Mouse (Mus musculus): ENCODE measurements around the gene Nploc4. TPM values are rescaled to one million over a fixed set of nuclear protein-coding genes. Genes with fewer than 3 reads are reported as not detected.
A peak's percentile ranks its signal among the peaks of the same experiment; 100 is the strongest.

Nploc4 gene
- total and polyA plus RNA-seq, 2 experiments from 2014 or later = 20.5 to 59.0 TPM

DNA sequence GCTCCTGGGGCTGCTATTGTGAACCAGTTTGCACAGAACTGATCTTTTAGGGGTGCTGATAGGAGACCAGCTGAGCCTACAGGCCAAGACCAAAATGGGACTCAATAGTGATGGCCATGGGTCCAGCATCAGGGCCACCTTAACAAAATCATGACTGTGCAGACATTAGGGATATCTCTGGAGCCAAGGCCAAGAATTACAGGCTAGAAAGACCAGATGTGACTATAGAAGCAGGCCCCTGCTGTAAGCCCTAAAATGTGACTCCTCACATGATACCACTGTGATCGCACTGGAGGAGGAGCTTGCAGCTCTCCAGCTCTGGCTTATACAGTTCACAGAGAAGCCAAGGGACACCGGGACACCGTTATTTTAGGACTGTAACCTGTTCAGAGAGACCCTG is 4.8 kb upstream of the Nploc4 start, which contains the start of gene Tspan10:
TSS of gene Tspan10 (plus strand) at position 301 of the 400 bp plus-strand sequence.
- no peak for ATAC-seq (ENCODE audit: insufficient read depth, low read depth)
- no peak within 1 kb of the TSS for H3K4me2 ChIP-seq (ENCODE audit: low read depth, low read length)
- H3K27me3 ChIP-seq (ENCODE audit: control insufficient read depth, insufficient read depth, low read length) = no peaks in the 10 kb centered on the region
- no peak for DNase-seq (ENCODE audit: low spot score)
- H3K36me3 ChIP-seq (replicated peaks; ENCODE audit: control insufficient read depth, insufficient read depth, low read length) = no peaks in the 10 kb centered on the region
- H3K4me1 ChIP-seq (ENCODE audit: control insufficient read depth, insufficient read depth) = no peaks in the 10 kb centered on the region
- no peak within 1 kb of the TSS for H3K27ac ChIP-seq (ENCODE audit: low read depth)
- no peak within 1 kb of the TSS for H3K9ac ChIP-seq (replicated peaks; ENCODE audit: low read depth, low read length)
- 77% methylated on average over 3 of the region's 3 CpGs for WGBS
- no peak for TF ChIP-seq CTCF (IDR thresholded peaks at IDR 0.05; ENCODE audit: low read depth)
- no peak for TF ChIP-seq EP300 (IDR thresholded peaks at IDR 0.05; ENCODE audit: low read depth)
- no peaks in the 10 kb centered on the region for H3K9me3 ChIP-seq (replicated peaks; ENCODE audit: control insufficient read depth, low read length)
- H3K4me3 ChIP-seq (ENCODE audit: low read depth, low read length) = no peak within 1 kb of the TSS

DNA sequence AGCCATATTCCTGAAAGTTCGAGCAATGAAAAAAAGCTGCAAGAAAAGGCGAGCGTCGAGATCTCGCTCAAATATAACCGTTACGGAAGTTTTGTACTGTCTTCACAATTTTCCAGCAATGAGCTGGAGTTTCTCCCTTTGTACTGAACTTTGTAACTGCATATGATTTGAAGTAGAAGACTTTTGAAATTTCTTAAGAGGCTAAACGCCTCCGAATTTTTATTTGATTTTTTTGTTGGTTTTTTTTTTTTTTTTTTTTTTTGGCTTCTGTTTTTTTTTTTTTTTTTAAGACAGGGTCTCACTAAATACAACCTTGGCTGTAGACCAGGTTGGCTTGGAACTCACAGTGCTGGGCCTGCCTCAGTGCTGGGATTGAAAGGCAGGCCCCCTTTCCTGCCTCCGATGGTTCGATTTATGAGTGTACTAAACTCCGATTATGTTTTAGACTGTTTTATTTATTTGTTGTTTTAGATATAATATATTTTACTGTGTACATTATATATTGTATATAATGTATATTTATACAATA is 413 bp upstream of the Nploc4 start:
- peaks cover 12% of the 10 kb centered on the region for H3K4me1 ChIP-seq (ENCODE audit: control insufficient read depth, insufficient read depth)
- TF ChIP-seq EP300 (IDR thresholded peaks at IDR 0.05; ENCODE audit: low read depth) (no peak), CTCF (IDR thresholded peaks at IDR 0.05; ENCODE audit: low read depth) (no peak)
- peak overlapping the region; percentile 90 for H3K9ac ChIP-seq (replicated peaks; ENCODE audit: low read depth, low read length)
- no peaks in the 10 kb centered on the region for H3K9me3 ChIP-seq (replicated peaks; ENCODE audit: control insufficient read depth, low read length)
- 24% methylated on average over 12 of the region's 12 CpGs for WGBS
- H3K4me3 ChIP-seq (ENCODE audit: low read depth, low read length) = peak overlapping the region; percentile 76
- H3K36me3 ChIP-seq (replicated peaks; ENCODE audit: control insufficient read depth, insufficient read depth, low read length) = peaks cover 21% of the 10 kb centered on the region
- no peak for DNase-seq (ENCODE audit: low spot score)
- peak overlapping the region; percentile 93 for H3K4me2 ChIP-seq (ENCODE audit: low read depth, low read length)
- ATAC-seq (ENCODE audit: insufficient read depth, low read depth) = no peak
- H3K27me3 ChIP-seq (ENCODE audit: control insufficient read depth, insufficient read depth, low read length) = no peaks in the 10 kb centered on the region
- H3K27ac ChIP-seq (ENCODE audit: low read depth) = peak overlapping the region; percentile 60

DNA sequence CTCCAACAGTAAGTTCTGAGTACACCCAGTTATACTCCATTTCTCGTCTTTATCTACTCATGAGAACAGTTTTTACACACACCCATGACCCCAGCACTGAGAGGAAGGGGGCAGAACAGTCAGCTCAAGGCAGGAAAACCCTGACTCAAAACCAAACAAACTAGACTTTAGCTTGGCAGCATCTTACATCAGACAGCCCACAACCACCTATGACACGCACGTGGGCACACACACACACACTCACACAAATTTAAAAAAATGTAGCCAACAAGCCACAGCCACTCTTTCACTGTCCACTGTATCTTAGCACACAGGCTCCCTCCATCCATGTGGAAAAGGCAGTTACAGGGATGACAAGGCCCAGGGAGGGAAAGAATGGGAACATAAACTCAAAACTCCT is 10.8 kb downstream of the Nploc4 start:
- no peak overlapping the region for H3K4me2 ChIP-seq (ENCODE audit: low read depth, low read length)
- no peak for DNase-seq (ENCODE audit: low spot score)
- H3K9ac ChIP-seq (replicated peaks; ENCODE audit: low read depth, low read length) = no peak overlapping the region
- no peak overlapping the region for H3K4me3 ChIP-seq (ENCODE audit: low read depth, low read length)
- TF ChIP-seq CTCF (IDR thresholded peaks at IDR 0.05; ENCODE audit: low read depth) = no peak
- 79% methylated on average over 3 of the region's 3 CpGs for WGBS
- no peak for ATAC-seq (ENCODE audit: insufficient read depth, low read depth)
- no peak overlapping the region for H3K27ac ChIP-seq (ENCODE audit: low read depth)
- H3K27me3 ChIP-seq (ENCODE audit: control insufficient read depth, insufficient read depth, low read length) = no peaks in the 10 kb centered on the region
- H3K9me3 ChIP-seq (replicated peaks; ENCODE audit: control insufficient read depth, low read length) = no peaks in the 10 kb centered on the region
- peaks cover 82% of the 10 kb centered on the region for H3K36me3 ChIP-seq (replicated peaks; ENCODE audit: control insufficient read depth, insufficient read depth, low read length)
- H3K4me1 ChIP-seq (ENCODE audit: control insufficient read depth, insufficient read depth) = no peaks in the 10 kb centered on the region

DNA sequence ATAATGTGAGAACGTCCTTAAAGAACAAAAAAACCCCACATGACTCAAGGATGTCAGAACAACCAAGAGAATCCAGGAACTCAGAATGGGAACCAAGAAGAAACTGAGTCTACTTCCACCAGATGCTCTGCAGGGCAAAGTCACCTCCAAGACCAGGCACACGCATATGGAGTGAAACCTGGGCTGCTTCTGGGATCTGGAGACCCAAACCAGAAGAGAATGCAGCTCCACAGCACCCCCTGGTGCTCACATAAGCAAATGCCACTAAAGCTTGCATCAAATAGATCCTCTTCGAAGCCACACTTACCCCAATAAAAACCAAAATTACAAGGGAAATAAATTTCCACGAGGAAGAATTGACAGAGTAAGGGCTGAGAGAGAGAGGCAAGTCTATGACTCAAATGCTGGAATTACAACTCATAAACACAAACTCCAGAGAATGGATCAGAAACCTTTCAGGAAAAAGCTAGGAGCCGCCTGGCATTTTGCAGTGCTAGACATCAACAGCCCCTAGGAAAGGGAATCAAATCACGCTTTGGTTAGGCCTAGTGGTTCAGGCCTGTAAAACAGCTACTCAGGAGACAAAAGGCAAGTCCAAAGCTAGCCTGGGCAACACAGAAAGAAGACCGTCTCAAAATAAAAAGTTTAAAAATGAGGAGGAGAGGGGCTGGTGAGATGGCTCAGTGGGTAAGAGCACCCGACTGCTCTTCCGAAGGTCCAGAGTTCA is 13.8 kb downstream of the Nploc4 start:
- peak; percentile 46 for DNase-seq (ENCODE audit: low spot score)
- Histone ChIP-seq H3K9me3 (replicated peaks; ENCODE audit: control insufficient read depth, low read length) (no peaks in the 10 kb centered on the region), H3K27ac (ENCODE audit: low read depth) (peak overlapping the region; percentile 38; the same call in 1 of the 2 replicates), H3K9ac (replicated peaks; ENCODE audit: low read depth, low read length) (no peak overlapping the region), H3K36me3 (replicated peaks; ENCODE audit: control insufficient read depth, insufficient read depth, low read length) (peaks cover 85% of the 10 kb centered on the region), H3K4me3 (ENCODE audit: low read depth, low read length) (no peak overlapping the region), H3K4me2 (ENCODE audit: low read depth, low read length) (no peak overlapping the region), H3K27me3 (ENCODE audit: control insufficient read depth, insufficient read depth, low read length) (no peaks in the 10 kb centered on the region), H3K4me1 (ENCODE audit: control insufficient read depth, insufficient read depth) (no peaks in the 10 kb centered on the region)
- ATAC-seq (ENCODE audit: insufficient read depth, low read depth) = peak; percentile 71
- TF ChIP-seq CTCF (IDR thresholded peaks at IDR 0.05; ENCODE audit: low read depth) (peak; percentile 76), EP300 (IDR thresholded peaks at IDR 0.05; ENCODE audit: low read depth) (no peak)
- WGBS = 70% methylated on average over 9 of the region's 9 CpGs

DNA sequence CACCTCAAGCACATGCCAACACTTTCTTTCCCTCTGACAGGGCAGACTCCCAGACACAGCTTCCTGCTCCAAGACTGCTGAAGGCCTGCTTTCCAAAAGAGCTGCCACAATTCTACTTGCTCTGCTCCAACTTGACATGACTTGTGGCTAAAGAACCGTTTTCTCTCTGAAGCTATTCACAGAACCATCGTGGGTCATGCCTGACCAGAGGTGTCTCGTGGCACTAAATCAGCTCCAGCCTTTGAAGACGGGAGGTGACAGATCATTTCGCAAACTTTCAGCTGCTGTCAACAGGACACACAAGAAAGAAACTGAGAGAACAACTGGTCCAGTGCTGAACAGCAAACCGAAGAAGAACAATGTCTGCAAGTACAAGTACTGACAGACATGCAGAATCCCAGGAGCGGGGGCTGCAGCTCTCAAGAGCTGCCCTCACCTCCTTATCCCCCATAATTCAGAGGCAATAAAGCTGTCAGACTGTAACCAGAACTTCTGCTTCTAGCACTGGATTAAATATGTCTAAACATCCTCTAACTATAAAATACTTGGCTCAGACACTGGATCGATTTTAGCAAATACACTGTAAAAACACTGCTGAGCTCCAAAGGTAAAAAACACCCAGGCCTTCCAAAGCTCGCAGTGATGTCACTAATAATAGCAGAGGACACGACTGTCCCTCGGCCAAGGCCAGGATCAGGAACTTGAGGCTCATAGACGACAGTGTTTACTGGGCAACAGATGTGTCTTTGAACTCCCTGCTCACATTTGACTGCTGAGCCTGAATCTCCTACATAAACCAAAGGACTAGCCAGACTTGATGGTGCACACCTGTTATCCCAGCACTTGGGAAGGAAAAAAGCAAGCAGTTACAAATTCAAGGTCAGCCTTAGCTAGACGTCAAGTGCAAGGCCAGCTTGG is 14.6 kb downstream of the Nploc4 start:
- ATAC-seq (ENCODE audit: insufficient read depth, low read depth) = no peak
- peak overlapping the region; percentile 38 for H3K27ac ChIP-seq (ENCODE audit: low read depth)
- no peaks in the 10 kb centered on the region for H3K27me3 ChIP-seq (ENCODE audit: control insufficient read depth, insufficient read depth, low read length)
- no peak for DNase-seq (ENCODE audit: low spot score)
- TF ChIP-seq CTCF (IDR thresholded peaks at IDR 0.05; ENCODE audit: low read depth) = no peak
- TF ChIP-seq EP300 (IDR thresholded peaks at IDR 0.05; ENCODE audit: low read depth) = no peak
- no peaks in the 10 kb centered on the region for H3K4me1 ChIP-seq (ENCODE audit: control insufficient read depth, insufficient read depth)
- peaks cover 85% of the 10 kb centered on the region for H3K36me3 ChIP-seq (replicated peaks; ENCODE audit: control insufficient read depth, insufficient read depth, low read length)
- whole genome bisulfite sequencing = 64% methylated on average over 13 of the region's 13 CpGs
- no peak overlapping the region for H3K9ac ChIP-seq (replicated peaks; ENCODE audit: low read depth, low read length)
- H3K4me2 ChIP-seq (ENCODE audit: low read depth, low read length) = no peak overlapping the region
- H3K4me3 ChIP-seq (ENCODE audit: low read depth, low read length) = no peak overlapping the region
- H3K9me3 ChIP-seq (replicated peaks; ENCODE audit: control insufficient read depth, low read length) = no peaks in the 10 kb centered on the region
